Mouse (Mus musculus): Measurements from ENCODE around the gene Kctd2.
A peak's percentile ranks its signal among the peaks of the same experiment; 100 is the strongest.

GRCm38 (mm10) chr11:115419531-115420237 lies at the start of gene Kctd2, which contains the start of gene Atp5h:
- no peak for TF ChIP-seq CTCF (IDR thresholded peaks at IDR 0.05; ENCODE audit: borderline replicate concordance, extremely low read depth, insufficient read depth, insufficient read length)
- peak; percentile 98 for TF ChIP-seq POLR2A (IDR thresholded peaks at IDR 0.05; ENCODE audit: borderline replicate concordance, extremely low read depth, insufficient read depth, insufficient read length, poor library complexity, severe bottlenecking)
